Mouse (Mus musculus): ENCODE measurements around the gene St3gal4.

- no peak for TF ChIP-seq POLR2A (IDR thresholded peaks at IDR 0.05; ENCODE audit: extremely low read depth, insufficient read depth, low read length)
- TF ChIP-seq CTCF (IDR thresholded peaks at IDR 0.05; ENCODE audit: low read depth, low read length), result no peak
These were observed 98.9 kb downstream of the St3gal4 start for GRCm38 (mm10) chr9:35020015-35020653.

Data from liver, adult 2 months (tissue).